Mouse (Mus musculus): Measurements from ENCODE around the gene Cry2.
"Not testable (repeated sequence)": the region's sequence is repeated elsewhere in the genome, so short reads cannot be mapped to it uniquely, and the experiment has no call there.

Gene Cry2

DNA sequence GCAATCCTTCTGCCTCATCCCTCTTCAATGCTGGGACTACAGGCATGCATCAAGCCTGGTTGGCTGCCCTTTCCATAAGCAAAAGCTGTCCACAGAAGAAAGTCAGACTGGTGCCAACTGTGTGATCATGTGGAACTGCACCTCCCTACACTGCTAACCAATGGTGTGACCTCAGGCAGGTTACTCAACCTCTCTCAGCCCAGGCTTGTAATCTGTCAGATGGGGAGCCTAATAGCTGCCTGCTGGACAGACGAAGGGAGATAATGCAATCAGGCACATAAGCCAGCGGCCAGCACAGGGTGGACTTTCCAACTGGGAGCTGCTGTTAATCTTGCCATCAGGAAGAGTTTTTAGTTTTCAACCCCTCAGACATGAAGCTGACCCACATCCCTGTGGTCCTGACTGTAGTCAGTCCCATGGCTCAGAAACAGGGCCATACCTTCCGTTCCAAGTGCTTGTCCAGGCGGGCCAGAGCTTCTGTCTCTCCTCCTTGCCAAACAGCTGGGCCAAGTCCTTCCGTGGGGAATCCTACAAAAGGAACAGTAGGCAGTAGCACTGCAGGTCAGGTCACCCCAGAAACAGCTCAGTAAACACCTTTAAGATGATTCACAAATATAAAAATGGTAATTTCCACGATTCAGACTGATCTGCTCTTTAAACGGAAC lies 12.0 kb downstream of the Cry2 start:
- peak; percentile 94 for DNase-seq

GRCm38 (mm10) chr2:92411705-92412104 lies 22.1 kb downstream of the Cry2 start:
- DNase-seq = no peak

GRCm38 (mm10) chr2:92408309-92409045 lies 25.4 kb downstream of the Cry2 start:
- no peak for DNase-seq

- DNase-seq = no peak
These were observed 28.2 kb downstream of the Cry2 start for GRCm38 (mm10) chr2:92405687-92406086.

- no peak for DNase-seq
These were observed 29.1 kb downstream of the Cry2 start for GRCm38 (mm10) chr2:92404737-92405136.

DNA sequence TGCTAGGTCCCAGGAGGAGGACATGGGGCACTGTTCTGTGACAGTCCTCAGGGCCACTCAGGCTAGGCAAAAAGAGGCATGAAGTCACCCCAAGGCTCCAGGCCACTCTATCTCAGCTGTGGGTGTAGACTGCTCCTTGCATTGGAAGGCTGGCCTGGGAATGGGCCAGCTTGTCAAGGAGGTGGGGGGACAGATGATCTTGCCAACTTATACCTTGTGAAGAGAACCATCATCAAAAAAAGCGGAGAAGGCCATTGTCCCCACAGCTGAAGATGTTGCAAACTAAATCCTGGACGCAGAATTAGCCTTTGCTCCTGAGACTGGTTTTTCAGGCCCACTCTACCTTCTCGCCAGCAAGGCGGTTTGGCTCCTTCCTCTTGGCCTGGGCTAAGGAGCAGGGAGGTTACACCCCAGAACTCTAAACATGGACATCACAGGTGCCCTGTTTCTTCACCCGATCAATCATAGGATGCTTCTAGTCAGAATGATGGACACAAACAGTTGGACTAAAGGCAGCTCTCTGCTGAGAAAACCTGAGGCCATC lies 30.0 kb downstream of the Cry2 start:
- no peak for DNase-seq

GRCm38 (mm10) chr2:92402591-92403326 lies 31.1 kb downstream of the Cry2 start:
- DNase-seq = no peak

GRCm38 (mm10) chr2:92401091-92401561 lies 32.7 kb downstream of the Cry2 start, which contains the start of gene Mapk8ip1:
TSS of gene Mapk8ip1 (minus strand) at chr2:92401263.
- DNase-seq = peak; percentile 90

DNA sequence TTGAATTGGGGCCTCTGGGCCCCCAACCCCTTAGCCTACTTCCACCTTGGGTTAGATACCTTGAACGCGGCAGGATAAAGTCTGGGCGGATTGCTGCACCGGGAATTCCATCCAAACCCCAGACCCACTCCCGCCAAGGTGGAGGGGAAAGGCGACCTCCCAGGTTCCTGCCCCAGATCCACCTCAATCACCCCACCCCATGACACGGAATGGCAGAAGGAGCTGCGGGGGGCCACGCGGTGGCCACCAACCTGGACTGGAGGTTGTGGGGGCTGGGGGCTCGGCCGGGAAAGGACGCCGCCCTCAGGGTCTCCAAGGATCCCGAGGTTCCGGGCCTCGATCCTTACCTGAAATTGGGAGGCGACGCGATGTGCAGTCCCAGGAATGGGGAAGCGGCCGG lies 33.2 kb downstream of the Cry2 start:
- no peak for DNase-seq

DNA sequence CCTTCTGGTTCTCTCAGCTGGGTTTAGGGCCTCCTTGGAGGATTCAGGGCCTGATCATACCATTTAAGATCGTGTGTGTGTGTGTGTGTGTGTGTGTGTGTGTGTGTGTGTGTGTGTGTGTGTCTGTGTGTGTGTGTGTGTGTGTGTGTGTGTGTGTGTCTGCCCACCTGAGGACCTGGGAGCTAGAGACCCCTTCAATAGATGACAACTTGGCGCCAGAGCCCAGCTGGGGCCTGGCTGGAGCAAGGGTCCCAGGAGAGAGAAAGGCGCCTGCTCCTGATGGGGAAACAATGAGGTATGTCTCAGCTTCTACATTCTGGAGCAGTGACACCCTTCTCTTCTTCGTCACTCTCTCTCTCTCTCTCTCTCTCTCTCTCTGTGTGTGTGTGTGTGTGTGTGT lies 34.0 kb downstream of the Cry2 start:
- DNase-seq = not testable (repeated sequence)

DNA sequence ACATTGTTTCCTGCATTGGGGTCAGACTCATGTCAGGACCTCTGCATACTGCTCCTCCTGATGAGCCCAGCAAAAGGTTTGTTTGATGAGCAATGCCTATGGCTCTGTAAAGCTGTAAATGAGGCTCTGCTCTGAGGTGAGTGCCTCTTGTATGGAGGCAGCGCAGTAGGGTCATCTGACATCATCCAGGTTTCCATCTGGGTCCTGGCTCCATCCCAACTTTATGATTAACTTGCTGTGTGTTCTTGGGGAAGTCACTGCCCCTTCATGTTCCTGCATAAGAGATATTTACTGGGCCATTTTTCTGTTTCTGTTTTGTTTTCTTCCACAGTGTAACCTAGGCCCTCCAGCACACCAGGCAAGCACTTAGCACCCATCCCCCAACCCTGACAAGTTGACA lies 36.4 kb downstream of the Cry2 start:
- DNase-seq = no peak

DNA sequence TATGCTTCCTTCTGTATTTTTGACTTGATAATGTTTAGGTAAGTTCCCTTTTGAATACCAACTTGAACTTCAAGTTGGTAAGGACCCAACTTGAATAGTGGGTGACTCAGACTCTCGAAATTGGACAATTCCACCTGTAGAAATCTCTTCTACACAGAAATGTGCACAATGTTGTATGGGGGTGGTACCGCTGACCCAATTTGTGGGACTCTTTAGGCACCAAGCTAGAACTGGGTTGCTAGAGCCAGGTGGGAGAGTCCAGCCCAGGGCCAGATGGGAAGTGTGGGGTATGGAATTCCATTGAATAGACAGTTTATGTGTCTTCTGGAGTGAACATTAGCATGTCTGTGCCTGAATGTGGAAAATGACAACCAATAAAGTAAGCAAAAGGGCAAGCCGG lies 38.3 kb downstream of the Cry2 start:
- no peak for DNase-seq

GRCm38 (mm10) chr2:92392318-92393264 lies 41.3 kb downstream of the Cry2 start:
- DNase-seq = peak; percentile 93

- DNase-seq = no peak
These were observed 42.0 kb downstream of the Cry2 start for GRCm38 (mm10) chr2:92391703-92392317.

- DNase-seq = no peak
These were observed 42.7 kb downstream of the Cry2 start for GRCm38 (mm10) chr2:92391116-92391515.

- peak; percentile 94 for DNase-seq
These were observed 43.5 kb downstream of the Cry2 start for GRCm38 (mm10) chr2:92390206-92390930.

- DNase-seq = no peak
These were observed 44.2 kb downstream of the Cry2 start for GRCm38 (mm10) chr2:92389645-92390044.

DNA sequence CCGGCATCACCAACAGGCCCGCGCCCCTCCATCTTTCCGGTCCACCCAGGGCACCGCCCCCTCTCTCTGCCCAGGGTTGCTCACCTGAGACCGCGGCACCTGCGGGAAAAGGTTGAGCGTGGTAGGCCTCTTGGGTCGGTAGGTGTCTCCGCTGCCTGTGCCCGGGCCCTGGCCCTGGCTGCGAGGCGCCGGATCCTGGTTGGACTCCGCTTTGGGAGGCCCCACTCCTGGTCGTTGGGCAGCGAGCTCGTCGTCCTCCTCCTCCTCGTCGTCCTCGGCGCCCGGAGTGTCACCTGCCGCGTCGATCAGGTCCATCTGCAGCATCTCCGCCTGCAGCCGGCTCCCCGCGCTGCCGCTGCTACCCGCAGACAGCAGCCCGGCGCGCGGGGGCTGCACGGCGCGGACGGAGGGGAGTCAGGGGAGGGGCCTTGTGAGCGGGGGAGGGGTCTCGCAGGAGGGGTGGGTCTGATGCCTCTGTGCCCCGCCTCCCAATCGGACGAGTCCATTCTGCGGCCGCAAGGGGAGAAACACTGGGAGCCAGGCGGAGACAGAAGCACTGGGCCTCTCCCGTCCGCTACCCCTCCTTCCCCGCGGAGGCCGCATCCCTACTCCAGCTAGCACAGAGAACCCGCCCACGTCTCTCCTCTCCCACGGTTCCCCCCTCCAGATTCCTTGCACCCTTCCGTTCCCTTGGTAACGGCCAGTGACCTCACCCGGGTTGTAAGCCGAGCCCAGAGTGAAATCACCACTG lies 44.8 kb downstream of the Cry2 start:
- DNase-seq = peak; percentile 99

GRCm38 (mm10) chr2:92388081-92388517 lies 45.7 kb downstream of the Cry2 start:
- peak; percentile 94 for DNase-seq

DNA sequence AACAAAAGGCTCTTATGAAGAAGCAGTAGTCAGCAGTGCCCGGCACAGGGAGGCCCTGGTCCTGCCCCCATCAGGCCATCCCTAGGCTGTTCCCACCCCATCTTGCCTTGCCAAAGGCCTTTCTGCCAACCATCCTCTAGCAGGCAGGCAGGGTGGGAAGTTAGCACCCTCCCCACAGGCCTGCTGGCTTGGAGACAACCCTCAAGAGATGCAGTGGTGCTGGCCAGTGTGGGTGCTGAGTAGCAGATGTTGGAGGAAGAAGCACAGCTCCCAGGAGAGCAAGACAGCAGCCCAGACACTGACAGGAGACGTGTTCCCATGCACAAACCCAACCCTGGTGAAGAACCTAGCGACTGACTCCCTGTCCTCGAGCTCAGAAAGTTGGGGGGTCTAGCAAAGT lies 46.2 kb downstream of the Cry2 start:
- DNase-seq = peak; percentile 91

All from heart, adult 11 months (tissue).